Mouse (Mus musculus): ENCODE measurements around the gene Grasp. TPM values are rescaled to one million over a fixed set of nuclear protein-coding genes. Genes with fewer than 3 reads are reported as not detected.

The Grasp gene
- polyA plus RNA-seq, 1 experiment = 41.0 TPM

DNA sequence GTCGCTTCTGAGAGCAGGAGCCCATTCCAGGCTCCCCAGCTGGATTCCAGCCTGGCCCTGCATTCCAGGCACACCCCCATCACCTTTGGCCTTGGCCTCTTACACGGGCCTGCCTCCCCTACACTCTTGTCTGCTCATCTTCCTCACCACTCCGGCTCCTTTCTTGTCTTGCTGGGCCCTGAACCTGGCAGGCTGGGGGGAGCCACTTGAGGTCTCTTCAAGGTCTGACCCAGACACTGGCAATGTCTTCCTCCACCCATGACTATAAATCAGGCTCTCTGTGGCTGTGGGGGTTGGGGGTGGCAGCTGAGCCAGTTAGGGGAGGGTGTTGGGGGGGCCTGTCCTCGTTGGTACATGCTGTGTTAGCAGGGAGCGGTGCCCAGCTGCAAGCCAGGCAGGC is 54.6 kb downstream of the Grasp start:
- Histone ChIP-seq H3K27ac (ENCODE audit: insufficient read depth, low read length) (no peak overlapping the region), H3K4me3 (ENCODE audit: insufficient read depth, low read length) (no peak overlapping the region), H3K4me1 (ENCODE audit: control insufficient read depth, insufficient read depth, low read length) (no peaks in the 10 kb centered on the region)
- TF ChIP-seq CTCF (IDR thresholded peaks at IDR 0.05; ENCODE audit: extremely low read depth, insufficient read depth, low read length) = no peak
- no peak for TF ChIP-seq POLR2A (IDR thresholded peaks at IDR 0.05; ENCODE audit: extremely low read depth, insufficient read depth, low read length)

DNA sequence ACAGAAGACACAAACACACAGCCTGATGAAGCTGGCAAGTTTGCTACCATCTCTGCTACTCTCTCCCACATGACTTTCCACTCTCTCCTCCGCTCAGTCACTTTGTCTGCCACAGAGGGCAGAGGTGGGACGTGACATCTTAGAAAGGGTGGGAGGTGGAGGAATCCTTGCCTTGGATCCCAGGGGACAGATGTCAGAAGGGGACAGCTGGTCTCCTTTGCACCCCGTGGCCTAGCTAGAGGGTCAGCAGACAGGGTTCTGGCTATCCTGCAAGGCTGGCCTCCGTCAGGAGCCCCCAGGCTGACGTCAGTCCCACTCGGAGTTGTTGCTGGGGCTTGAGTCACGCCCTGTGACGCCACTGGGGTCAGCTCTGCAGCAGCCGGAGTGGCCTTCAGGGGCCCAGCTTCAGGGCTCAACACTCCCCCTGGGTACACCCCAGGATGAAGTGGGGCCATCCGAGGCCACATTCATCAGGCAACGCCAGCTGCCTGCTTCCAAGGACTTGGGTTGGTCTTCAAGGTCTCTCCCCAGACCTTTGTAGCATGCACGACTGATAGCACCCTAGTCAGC is 55.5 kb downstream of the Grasp start:
- TF ChIP-seq POLR2A (IDR thresholded peaks at IDR 0.05; ENCODE audit: extremely low read depth, insufficient read depth, low read length) (no peak), CTCF (IDR thresholded peaks at IDR 0.05; ENCODE audit: extremely low read depth, insufficient read depth, low read length) (no peak)
- no peaks in the 10 kb centered on the region for H3K4me1 ChIP-seq (ENCODE audit: control insufficient read depth, insufficient read depth, low read length)
- no peak overlapping the region for H3K27ac ChIP-seq (ENCODE audit: insufficient read depth, low read length)
- H3K4me3 ChIP-seq (ENCODE audit: insufficient read depth, low read length) = no peak overlapping the region

Other genes with a start within 250 kb of the Grasp start
- gene Gm47841, start 176.8 kb upstream of the Grasp start, polyA plus RNA-seq (2012; rRNA removed) = not detected in 2 replicates
- gene Fignl2, start 145.6 kb upstream of the Grasp start, polyA plus RNA-seq (2012; rRNA removed) = 0.77 and 0.87 TPM in 2 replicates
- not detected in 2 replicates for gene Ankrd33, start 108.4 kb upstream of the Grasp start, polyA plus RNA-seq (2012; rRNA removed)
- gene Acvrl1, start 95.7 kb upstream of the Grasp start, polyA plus RNA-seq (2012; rRNA removed) = 20.9 and 24.7 TPM in 2 replicates
- gene Acvr1b, start 50.1 kb upstream of the Grasp start, polyA plus RNA-seq (2012; rRNA removed) = 70.5 and 73.9 TPM in 2 replicates
- 76.6 and 103 TPM in 2 replicates for gene Nr4a1, start 30.1 kb downstream of the Grasp start, polyA plus RNA-seq (2012; rRNA removed)
- gene Atg101, start 60.1 kb downstream of the Grasp start, polyA plus RNA-seq (2012; rRNA removed) = 55.3 and 56.0 TPM in 2 replicates
- 0.13 and 0.23 TPM in 2 replicates for gene 6030408B16Rik, start 69.0 kb downstream of the Grasp start, polyA plus RNA-seq (2012; rRNA removed)
- 5.7 and 6.2 TPM in 2 replicates for gene Krt80, start 146.0 kb downstream of the Grasp start, polyA plus RNA-seq (2012; rRNA removed)
- gene Krt7, start 186.9 kb downstream of the Grasp start, polyA plus RNA-seq (2012; rRNA removed) = 0.33 and 0.36 TPM in 2 replicates
- gene Krt87, start 214.6 kb downstream of the Grasp start, polyA plus RNA-seq (2012; rRNA removed) = 0.09 TPM in 1 of 2 replicates, not detected in the other
- 0.13 TPM in 1 of 2 replicates, not detected in the other for gene Krt88, start 223.6 kb downstream of the Grasp start, polyA plus RNA-seq (2012; rRNA removed)
- not detected in 2 replicates for gene Krt81, start 239.6 kb downstream of the Grasp start, polyA plus RNA-seq (2012; rRNA removed)
- gene Krt86, start 249.3 kb downstream of the Grasp start, polyA plus RNA-seq (2012; rRNA removed) = not detected in 2 replicates

All from cortical plate, adult 2 months (tissue).